Mouse (Mus musculus) liver, postnatal 0 days (tissue): ENCODE results near the gene Zfp618.

Experiments used
- CTCF ChIP-seq: sonication (generic); IDR thresholded peaks from 2 replicates; pipeline ENCODE4 v1.5.1; 2016; ENCODE audit warnings: antibody characterized with exemption, low read depth
- EP300 ChIP-seq: IDR thresholded peaks from 2 replicates; pipeline ENCODE4 v1.6.1; 2016; ENCODE audit warnings: antibody characterized with exemption, low read depth, mild to moderate bottlenecking

GRCm38 (mm10) chr4:62978501-62978911 is 13.1 kb downstream of the Zfp618 start:
- TF ChIP-seq CTCF (no peak), EP300 (no peak)
